Mouse (Mus musculus) stomach, embryonic 15.5 days (tissue): ENCODE data around the gene Uba2. TPM values are rescaled to one million over a fixed set of nuclear protein-coding genes. Genes with fewer than 3 reads are reported as not detected.
"Not testable (repeated sequence)": the region's sequence is repeated elsewhere in the genome, so short reads cannot be mapped to it uniquely, and the experiment has no call there.

Experiments used
- ATAC-seq: fragments of 200-750 bp; cut with Nextera tagmentation; 2 replicates; pipeline ENCODE4 v1.8.0; 2017; ENCODE audit warnings: low read depth, moderate number of reproducible peaks, moderate TSS enrichment; ENCODE audit not compliant: insufficient read depth, low FRiP score
- H3K27ac ChIP-seq: fragments of 300-500 bp; sonication (generic); 2 replicates; pipeline ENCODE4 v1.5.1; 2015; ENCODE audit warnings: mild to moderate bottlenecking, inconsistent platforms
- H3K27me3 ChIP-seq: fragments of 300-500 bp; sonication (generic); replicated peaks from 2 replicates; pipeline ENCODE4 v1.6.1; 2015; ENCODE audit warnings: inconsistent platforms
- H3K36me3 ChIP-seq: fragments of 300-500 bp; sonication (generic); 2 replicates; pipeline ENCODE4 v1.6.1; 2015; ENCODE audit warnings: inconsistent platforms
- H3K4me1 ChIP-seq: fragments of 300-500 bp; sonication (generic); 2 replicates; pipeline ENCODE4 v1.6.1; 2015; ENCODE audit warnings: inconsistent platforms
- H3K4me2 ChIP-seq: fragments of 300-500 bp; sonication (generic); 2 replicates; pipeline ENCODE4 v1.6.1; 2015; ENCODE audit warnings: mild to moderate bottlenecking, inconsistent platforms
- H3K4me3 ChIP-seq: fragments of 300-500 bp; sonication (generic); replicated peaks from 2 replicates; pipeline ENCODE4 v1.5.1; 2015; ENCODE audit warnings: inconsistent platforms
- H3K9ac ChIP-seq: fragments of 300-500 bp; sonication (generic); 2 replicates; pipeline ENCODE4 v1.6.1; 2015; ENCODE audit warnings: inconsistent platforms
- H3K9me3 ChIP-seq: fragments of 300-500 bp; sonication (generic); 2 replicates; pipeline ENCODE4 v1.6.1; 2016; ENCODE audit warnings: inconsistent platforms
- WGBS: fragments of 180-500 bp; shearing (Covaris S2); methylation state at CpG from one replicate; pipeline ENCODE4 v1.1.7; 2015; 5-methylcytosine and 5-hydroxymethylcytosine counted together
- polyA plus RNA-seq: library from polyadenylated mRNA; unstranded; fragments of >200 nt; fragmentation: Nextera tagmentation; extraction: Ambion mirVana; gene quantifications from 2 replicates; pipeline ENCODE4 v1.2.1, GENCODE M21; 2015

The Uba2 gene
- 175 and 181 TPM in 2 replicates for polyA plus RNA-seq

DNA sequence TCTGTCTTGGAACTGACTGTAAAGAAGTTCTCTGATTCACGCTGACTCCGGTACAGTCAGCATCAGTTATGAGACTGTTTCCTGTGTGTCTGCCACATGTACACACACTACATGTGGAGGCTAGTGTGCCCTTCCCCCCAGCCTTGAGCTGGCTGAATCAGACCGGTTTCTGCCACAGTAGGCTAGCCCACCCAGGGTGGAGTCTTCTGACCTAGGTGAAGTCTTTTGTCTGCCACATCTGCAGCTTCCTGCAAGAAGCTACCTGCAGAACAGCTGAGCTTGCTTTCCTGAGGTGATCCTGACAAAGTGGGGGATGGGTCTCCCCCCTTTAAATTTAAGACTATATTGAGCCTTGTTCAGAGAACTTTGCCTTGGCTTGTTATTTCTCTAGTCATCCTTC lies at the start of gene Uba2:
Gene Uba2 (minus strand): TSS at position 146 of the 400 bp plus-strand sequence.
- Histone ChIP-seq H3K9me3 (no peaks in the 10 kb centered on the region), H3K4me2 (peak within 1 kb of the TSS; percentile 69), H3K36me3 (0 out of 2 replicates have a peak, but pooled peaks cover 3% of the 10 kb centered on the region), H3K27ac (peak within 1 kb of the TSS; percentile 91; the same call in 1 of the 2 replicates), H3K27me3 (no peaks in the 10 kb centered on the region), H3K9ac (peak within 1 kb of the TSS; percentile 98; the same call in 1 of the 2 replicates), H3K4me1 (peaks cover 9% of the 10 kb centered on the region), H3K4me3 (peak within 1 kb of the TSS; percentile 94)
- 79% methylated on average over 3 of the region's 3 CpGs for WGBS
- ATAC-seq: no peak

DNA sequence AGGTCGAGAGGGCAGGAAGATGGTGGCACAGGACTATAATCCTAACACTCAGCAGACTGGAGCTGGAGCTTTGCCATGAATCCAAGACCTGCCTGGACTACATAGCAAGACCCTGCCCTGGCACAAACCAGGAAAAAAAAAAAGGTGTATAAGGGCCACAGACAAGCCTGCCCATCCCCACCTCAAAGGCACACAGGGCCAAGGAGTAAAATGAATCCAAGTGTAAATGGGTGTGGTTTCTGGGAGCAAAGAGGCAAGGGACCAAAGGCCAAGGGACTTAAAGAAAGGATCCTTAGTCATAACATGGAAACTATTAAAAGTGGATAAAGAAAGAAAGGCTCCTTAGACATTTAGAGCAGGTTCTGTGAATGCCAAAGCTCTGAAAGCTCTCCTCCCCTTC lies 49.1 kb upstream of the Uba2 start:
- ATAC-seq: no peak
- Histone ChIP-seq H3K27me3 (no peaks in the 10 kb centered on the region), H3K9me3 (no peaks in the 10 kb centered on the region), H3K4me1 (no peaks in the 10 kb centered on the region), H3K27ac (no peak overlapping the region), H3K4me3 (no peak overlapping the region), H3K9ac (no peak overlapping the region), H3K36me3 (peaks cover 64% of the 10 kb centered on the region), H3K4me2 (no peak overlapping the region)
- 73% methylated on average over 1 of the region's 1 CpGs for WGBS

DNA sequence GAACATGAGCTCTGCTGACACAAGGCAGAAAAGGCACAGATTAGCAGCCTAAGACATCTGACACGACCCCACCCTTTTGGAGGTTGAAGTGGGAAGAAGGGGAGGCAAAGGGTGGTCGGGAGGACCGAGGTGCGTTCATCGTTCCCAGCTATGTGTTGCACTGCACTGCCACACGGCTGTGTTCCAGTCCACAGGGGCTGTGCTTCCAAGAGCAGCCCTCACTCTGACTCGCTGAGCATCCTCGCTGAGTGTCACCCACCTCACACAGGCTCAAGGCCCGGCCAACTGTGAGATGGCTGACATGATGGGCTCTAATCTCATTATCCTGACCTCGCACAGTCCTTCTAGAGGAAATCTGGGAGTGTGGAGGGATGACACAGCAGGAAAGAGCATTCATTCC lies 47.1 kb upstream of the Uba2 start:
- H3K4me3 ChIP-seq: no peak overlapping the region
- no peaks in the 10 kb centered on the region for H3K9me3 ChIP-seq
- no peak overlapping the region for H3K27ac ChIP-seq
- no peak for ATAC-seq
- 91% methylated on average over 10 of the region's 10 CpGs for WGBS
- H3K27me3 ChIP-seq: no peaks in the 10 kb centered on the region
- H3K36me3 ChIP-seq: peaks cover 59% of the 10 kb centered on the region
- no peaks in the 10 kb centered on the region for H3K4me1 ChIP-seq
- no peak overlapping the region for H3K9ac ChIP-seq
- no peak overlapping the region for H3K4me2 ChIP-seq

DNA sequence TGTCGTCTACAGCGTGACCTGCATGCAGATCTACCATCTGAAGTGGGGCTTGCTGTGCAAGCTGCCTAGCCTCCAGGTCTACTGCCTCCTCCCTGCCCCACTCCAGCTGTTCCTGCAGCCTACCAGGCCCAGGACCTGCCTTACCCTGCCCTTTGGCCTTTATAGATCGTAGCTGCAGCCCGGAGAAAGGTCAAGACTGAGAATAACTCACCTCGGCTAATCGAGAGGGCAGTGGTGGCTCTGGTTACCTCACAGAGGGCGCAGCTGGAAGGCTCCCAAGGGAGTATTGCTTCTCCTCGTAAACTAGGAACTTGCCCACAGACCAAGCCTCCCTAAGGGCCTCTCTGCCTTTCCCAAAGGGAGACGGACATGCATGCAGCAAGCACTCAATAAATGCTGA lies 46.1 kb upstream of the Uba2 start:
- H3K4me3 ChIP-seq: no peak overlapping the region
- H3K27ac ChIP-seq: no peak overlapping the region
- H3K4me1 ChIP-seq: no peaks in the 10 kb centered on the region
- no peak overlapping the region for H3K9ac ChIP-seq
- no peaks in the 10 kb centered on the region for H3K9me3 ChIP-seq
- H3K4me2 ChIP-seq: no peak overlapping the region
- peaks cover 60% of the 10 kb centered on the region for H3K36me3 ChIP-seq
- 82% methylated on average over 9 of the region's 9 CpGs for WGBS
- ATAC-seq: no peak
- no peaks in the 10 kb centered on the region for H3K27me3 ChIP-seq

DNA sequence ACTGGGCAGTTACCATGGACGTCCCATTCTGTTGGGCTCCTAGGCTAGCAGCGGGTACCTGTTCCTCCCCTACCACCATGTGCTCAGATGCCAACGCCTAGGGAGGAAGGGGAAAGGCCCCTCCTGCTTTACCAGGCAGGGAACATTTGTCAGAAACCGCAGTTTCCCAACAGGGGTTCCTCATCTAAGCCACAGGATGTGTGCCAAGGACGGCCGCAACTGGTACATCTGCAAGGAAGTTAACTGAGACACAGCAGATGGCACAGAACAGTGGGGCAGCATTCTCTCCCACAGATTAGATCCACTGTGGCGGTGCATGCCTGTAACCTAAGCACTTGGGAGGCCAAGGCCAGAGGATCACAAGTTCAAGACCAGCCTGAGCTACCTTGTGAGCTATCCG lies 45.2 kb upstream of the Uba2 start:
- no peak overlapping the region for H3K4me2 ChIP-seq
- H3K27ac ChIP-seq: no peak overlapping the region
- H3K36me3 ChIP-seq: peaks cover 57% of the 10 kb centered on the region
- H3K27me3 ChIP-seq: no peaks in the 10 kb centered on the region
- WGBS: 93% methylated on average over 8 of the region's 8 CpGs
- ATAC-seq: no peak
- no peaks in the 10 kb centered on the region for H3K4me1 ChIP-seq
- H3K9ac ChIP-seq: no peak overlapping the region
- no peaks in the 10 kb centered on the region for H3K9me3 ChIP-seq
- no peak overlapping the region for H3K4me3 ChIP-seq

DNA sequence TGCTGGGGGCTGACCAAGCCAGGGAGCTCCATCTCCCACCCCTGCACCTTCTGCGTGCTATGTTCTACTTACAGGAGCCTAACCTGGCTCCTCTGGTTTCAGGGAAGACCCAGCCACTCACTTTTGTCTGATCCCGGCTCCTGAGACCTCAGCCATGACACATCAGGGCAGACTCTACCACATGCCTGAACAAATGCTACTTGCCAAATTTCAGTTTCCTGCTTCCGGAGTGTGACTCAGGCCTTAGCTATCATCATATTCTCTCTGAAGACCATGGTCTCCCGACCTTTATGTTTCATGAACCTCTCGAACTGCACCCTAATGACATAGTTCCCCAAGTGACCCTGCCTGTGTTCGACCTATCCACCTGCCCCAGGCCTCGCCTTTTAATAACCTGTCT lies 43.9 kb upstream of the Uba2 start:
- Histone ChIP-seq H3K4me1 (no peaks in the 10 kb centered on the region), H3K9me3 (no peaks in the 10 kb centered on the region), H3K9ac (no peak overlapping the region), H3K4me3 (no peak overlapping the region), H3K27ac (no peak overlapping the region), H3K36me3 (peaks cover 59% of the 10 kb centered on the region), H3K27me3 (no peaks in the 10 kb centered on the region), H3K4me2 (no peak overlapping the region)
- 87% methylated on average over 7 of the region's 7 CpGs for WGBS
- ATAC-seq: no peak

DNA sequence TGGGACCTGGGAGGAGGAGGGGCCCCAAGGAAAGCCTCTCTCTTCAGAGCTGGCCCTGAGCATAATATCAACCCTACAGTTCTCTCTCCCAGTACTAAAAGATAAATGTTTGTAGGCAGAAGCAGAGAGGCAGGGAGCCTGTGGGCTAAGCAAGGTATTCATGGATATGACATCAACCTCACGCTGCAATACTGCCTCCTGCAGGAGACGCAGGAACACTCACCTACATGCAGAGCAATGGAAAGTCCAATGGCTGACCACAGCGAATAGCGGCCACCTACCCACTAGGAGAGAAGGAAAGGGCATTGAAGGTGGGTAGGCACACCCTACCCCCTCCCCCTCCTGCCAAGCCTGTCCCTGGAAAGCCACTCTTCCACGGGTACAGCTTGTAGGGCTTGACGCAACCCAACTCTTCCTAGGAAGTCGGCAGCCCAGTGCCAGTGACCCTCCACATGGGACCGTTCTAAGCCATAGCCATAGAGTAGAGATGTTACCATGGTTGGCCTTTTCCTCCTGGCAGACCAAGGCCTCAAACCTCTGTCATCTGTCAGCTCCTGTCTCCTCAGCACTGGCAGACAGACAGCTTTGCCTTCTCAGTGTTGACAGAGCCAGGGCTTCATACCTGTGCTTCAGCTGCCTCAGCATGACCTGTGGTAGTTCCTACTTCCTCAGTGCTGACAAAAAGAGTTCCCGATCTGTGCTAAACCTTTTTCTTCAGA lies 38.8 kb upstream of the Uba2 start:
- no peaks in the 10 kb centered on the region for H3K4me1 ChIP-seq
- no peaks in the 10 kb centered on the region for H3K9me3 ChIP-seq
- H3K27me3 ChIP-seq: no peaks in the 10 kb centered on the region
- no peak overlapping the region for H3K4me3 ChIP-seq
- peaks cover 77% of the 10 kb centered on the region for H3K36me3 ChIP-seq
- no peak for ATAC-seq
- 90% methylated on average over 9 of the region's 9 CpGs for WGBS
- H3K9ac ChIP-seq: no peak overlapping the region
- H3K27ac ChIP-seq: no peak overlapping the region
- H3K4me2 ChIP-seq: no peak overlapping the region

DNA sequence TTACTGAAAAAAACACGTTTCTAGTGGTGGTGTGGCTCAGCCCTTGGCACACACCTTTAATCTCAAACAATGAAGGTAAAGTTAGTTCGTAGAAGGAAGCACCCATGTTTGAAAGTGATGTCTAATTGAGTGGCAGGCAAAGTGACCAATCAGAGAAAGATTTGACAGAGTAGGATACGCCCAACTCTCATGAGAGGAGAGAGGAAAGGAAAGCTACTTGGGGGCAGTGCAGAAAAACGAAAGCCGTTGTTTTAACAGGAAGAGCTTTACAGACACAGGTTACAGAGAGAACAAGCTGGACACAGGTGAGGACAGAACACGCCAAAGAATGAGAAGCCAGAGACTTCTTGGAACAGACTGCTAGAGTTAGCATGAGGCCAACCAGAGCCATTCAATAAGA lies 36.9 kb upstream of the Uba2 start:
- no peak overlapping the region for H3K27ac ChIP-seq
- no peak overlapping the region for H3K9ac ChIP-seq
- peaks cover 76% of the 10 kb centered on the region for H3K36me3 ChIP-seq
- ATAC-seq: no peak
- no peaks in the 10 kb centered on the region for H3K9me3 ChIP-seq
- WGBS: 90% methylated on average over 6 of the region's 6 CpGs
- H3K27me3 ChIP-seq: no peaks in the 10 kb centered on the region
- H3K4me1 ChIP-seq: no peaks in the 10 kb centered on the region
- H3K4me3 ChIP-seq: no peak overlapping the region
- H3K4me2 ChIP-seq: no peak overlapping the region

DNA sequence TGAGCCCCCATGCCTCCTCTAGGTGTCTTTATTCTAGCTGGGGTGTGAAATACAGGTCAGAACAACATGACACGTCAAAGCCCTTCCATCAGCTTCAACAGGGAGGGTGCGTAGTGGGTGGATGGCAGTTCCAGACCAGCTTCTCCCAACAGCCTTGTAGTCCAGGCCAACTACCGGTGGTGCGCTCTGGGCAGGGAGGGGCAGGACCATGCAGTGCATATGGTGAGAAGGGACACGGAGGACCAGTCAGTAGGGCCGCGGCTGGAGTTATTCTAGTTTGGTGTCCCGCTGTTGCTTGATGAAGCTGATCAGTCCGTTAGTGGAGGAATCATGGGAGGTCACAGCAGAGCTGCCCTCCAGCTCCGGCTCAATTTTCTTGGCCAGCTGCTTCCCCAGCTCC lies 32.7 kb upstream of the Uba2 start:
- not testable (repeated sequence) for ATAC-seq, H3K27me3 ChIP-seq, H3K4me3 ChIP-seq, H3K27ac ChIP-seq, H3K9me3 ChIP-seq, H3K9ac ChIP-seq, H3K4me2 ChIP-seq, H3K4me1 ChIP-seq
- WGBS: 94% methylated on average over 10 of the region's 10 CpGs
- peaks cover 60% of the 10 kb centered on the region for H3K36me3 ChIP-seq

DNA sequence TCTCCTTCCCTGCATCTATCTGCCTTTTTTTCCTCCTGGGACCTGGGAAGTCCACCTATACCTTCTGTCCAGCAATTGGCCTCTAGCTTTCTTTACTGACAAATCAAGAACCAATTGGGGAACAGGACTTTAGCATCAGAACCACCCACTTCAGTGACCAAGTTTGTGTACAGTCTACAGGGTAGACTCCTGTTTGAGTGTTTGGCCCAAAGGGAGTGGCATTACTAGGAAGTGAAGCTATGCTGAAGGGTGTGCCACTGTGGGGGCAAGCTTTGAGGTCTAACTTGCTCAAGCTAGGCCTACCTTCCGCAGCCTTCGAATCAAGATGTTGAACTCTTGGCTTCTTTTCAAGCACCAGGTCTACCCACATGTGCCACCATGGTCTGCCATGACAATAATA lies 31.4 kb upstream of the Uba2 start:
- no peaks in the 10 kb centered on the region for H3K27me3 ChIP-seq
- H3K4me2 ChIP-seq: no peak overlapping the region
- WGBS: 93% methylated on average over 2 of the region's 2 CpGs
- no peak overlapping the region for H3K4me3 ChIP-seq
- no peak for ATAC-seq
- H3K9ac ChIP-seq: no peak overlapping the region
- no peaks in the 10 kb centered on the region for H3K9me3 ChIP-seq
- H3K4me1 ChIP-seq: no peaks in the 10 kb centered on the region
- peaks cover 46% of the 10 kb centered on the region for H3K36me3 ChIP-seq
- no peak overlapping the region for H3K27ac ChIP-seq

DNA sequence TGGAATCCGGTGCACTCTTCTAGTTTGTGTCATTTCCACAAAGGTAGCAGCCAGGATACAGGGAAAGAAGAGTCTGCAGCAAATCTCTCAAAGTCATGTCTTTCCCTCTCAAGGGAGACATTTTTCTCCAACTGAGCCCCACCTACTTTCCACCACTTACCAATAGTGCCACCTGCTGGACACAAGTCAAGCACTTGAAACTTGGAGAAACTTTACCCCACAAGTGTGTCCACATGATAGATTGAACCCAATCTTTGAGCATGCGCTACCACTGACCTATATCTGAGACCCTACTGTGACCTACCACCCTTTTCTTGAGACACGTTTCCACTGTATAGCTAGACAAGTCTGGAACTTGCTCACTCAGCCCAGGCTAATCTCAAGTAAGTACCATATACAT lies 28.9 kb upstream of the Uba2 start:
- H3K27me3 ChIP-seq: no peaks in the 10 kb centered on the region
- 34% methylated on average over 3 of the region's 3 CpGs for WGBS
- no peaks in the 10 kb centered on the region for H3K4me1 ChIP-seq
- H3K4me2 ChIP-seq: no peak overlapping the region
- H3K4me3 ChIP-seq: no peak overlapping the region
- ATAC-seq: no peak
- H3K36me3 ChIP-seq: peaks cover 27% of the 10 kb centered on the region
- H3K9ac ChIP-seq: no peak overlapping the region
- no peaks in the 10 kb centered on the region for H3K9me3 ChIP-seq
- no peak overlapping the region for H3K27ac ChIP-seq

DNA sequence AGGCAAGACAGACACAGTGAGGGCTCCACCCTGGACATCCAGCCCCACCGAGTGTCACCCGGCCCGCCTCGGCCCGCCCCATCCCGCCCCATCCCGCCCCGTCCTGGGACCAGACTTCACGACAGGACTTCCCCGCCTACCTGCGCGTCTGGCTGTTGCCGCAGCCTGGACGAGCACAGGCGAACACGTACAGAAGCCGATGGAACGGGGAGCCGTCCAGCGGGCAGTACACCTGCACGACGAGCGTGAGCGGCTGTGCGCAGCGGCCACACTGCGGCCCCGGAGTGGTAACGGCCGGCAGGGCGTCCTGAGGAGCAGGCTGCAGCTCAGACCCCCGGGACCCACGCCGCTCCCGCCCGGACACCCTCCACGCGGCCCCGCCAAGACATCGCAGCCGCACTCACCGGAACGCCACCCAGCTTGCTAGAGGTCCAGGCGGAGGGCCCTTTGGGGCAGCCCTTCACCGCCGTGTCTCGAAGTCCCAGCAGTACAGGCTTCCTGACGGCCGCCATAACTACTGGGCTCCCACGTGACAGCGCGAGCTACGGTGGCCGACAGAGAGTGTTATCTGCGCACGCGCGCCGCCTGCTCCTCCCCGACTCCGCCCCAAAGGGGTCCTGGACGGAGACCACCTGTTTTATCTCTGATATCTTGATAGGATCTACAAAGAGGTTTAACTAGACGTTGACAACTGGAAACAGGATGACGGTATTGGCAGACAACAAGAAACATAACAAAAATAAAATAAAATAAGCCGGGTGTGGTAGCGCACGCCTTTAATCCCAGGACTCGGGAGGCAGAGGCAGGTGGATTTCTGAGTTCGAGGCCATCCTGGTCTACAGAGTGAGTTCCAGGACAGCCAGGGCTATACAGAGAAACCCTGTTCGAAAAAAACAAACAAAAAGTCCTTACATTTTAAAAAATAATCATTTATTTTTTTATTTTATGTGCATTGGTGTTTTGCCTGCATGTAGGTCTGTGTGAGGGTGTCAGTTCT lies 27.0 kb upstream of the Uba2 start, which contains the start of gene Pdcd2l:
Gene Pdcd2l (minus strand): TSS at position 530 of the 997 bp plus-strand sequence.
- Histone ChIP-seq H3K4me2 (peak within 1 kb of the TSS; percentile 79), H3K4me1 (no peaks in the 10 kb centered on the region), H3K27ac (peak within 1 kb of the TSS; percentile 84), H3K4me3 (peak within 1 kb of the TSS; percentile 96), H3K9me3 (no peaks in the 10 kb centered on the region), H3K36me3 (peaks cover 22% of the 10 kb centered on the region), H3K27me3 (no peaks in the 10 kb centered on the region), H3K9ac (peak within 1 kb of the TSS; percentile 76)
- 2% methylated on average over 70 of the region's 70 CpGs for WGBS
- peak; percentile 91 for ATAC-seq
